Mouse (Mus musculus) regulatory T cell (primary cell): Measurements from ENCODE around the gene Adcy5.

Experiments used
- in situ Hi-C: fragments of 300-600 bp; cut with MboI, MseI; formaldehyde crosslinking; loops from one replicate; pipeline ENCODE4 v1.15.1; 2025; ENCODE audit warnings: high pct_unique_total_duplicates

The Adcy5 gene

DNA sequence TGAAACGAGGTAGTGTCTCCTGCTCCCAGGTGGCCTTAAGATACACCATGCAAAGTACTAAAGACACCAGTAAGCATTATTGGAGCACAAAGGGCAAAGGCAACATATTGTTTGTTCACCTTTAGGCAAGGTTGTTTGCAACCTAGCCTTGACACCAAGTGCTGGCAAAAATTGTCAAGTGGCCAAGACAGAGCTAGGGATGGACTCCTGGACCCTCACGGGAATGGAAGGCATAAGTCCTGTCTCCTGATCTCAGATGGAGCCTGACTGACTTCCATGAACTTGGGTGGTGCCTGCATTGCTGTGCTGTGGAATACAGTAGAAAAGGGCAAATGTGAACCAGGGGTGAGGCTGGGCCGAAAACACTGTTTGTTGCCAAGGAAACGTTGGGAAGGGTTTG lies 155.0 kb downstream of the Adcy5 start:
- in situ Hi-C loops: no loop called here

DNA sequence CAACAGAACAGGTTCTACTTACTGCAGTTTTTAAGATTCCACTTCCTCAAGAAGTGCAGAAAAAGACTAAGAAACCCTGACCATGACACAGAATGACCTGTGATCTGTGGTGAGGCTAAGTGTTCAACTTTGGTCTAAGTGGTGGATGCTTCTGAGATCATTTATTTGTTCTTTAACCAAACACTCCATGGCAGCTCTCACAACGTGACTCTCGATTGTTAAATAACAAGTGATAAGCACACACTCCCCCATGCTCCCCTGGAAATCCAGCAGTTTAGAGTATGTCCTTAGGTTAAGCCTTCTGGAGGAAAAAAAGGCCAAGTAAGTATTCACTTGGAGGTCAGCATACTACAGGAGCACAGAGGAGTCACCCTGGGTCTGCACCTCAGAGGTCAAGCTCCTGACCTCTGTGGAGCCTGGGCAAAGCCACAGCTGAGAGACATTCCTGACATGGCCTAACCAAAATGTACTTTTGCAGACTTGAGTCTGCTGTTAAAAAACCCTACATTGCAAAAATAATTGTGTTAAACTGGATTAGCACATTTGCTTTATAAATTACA lies 156.0 kb downstream of the Adcy5 start:
- in situ Hi-C loops: no loop called here

DNA sequence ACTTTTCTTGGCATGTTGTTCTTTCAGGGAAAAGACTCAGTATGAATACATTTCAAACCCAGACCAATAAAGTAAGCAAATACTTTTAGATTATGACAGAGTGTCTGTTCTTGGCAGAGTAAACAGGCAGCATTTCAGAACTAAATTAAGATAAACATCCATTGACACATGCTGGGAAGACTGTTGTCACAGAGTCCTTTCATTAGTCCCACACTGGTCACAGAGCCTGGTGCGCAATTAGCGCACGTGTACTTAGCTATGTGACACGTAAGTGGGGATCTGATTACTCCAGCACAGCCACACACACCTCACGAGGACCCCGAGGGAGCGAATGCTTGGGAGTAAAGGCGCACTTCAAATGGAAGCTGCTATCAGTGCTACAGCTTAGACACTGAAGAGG lies 156.9 kb downstream of the Adcy5 start:
- in situ Hi-C loops: no loop called here

DNA sequence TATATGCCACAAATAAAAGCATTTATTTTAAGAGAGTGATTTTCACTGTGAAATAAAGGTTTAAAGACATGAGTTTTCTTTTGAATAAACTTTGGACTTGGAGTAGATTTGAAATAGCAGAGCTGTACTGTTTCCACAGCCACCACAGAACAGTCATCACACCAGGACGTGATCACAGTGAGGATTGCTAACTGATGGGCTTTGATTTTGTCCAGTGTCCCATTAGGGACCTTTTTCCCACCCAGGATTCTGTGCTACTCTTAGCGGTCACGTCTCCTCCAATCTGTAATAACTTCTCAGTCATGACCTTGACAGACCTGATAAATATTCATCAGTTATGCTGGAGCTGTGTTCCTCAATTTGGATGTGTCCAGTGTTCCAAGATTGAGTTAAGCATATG lies 160.8 kb downstream of the Adcy5 start:
- in situ Hi-C loops: no loop called here

DNA sequence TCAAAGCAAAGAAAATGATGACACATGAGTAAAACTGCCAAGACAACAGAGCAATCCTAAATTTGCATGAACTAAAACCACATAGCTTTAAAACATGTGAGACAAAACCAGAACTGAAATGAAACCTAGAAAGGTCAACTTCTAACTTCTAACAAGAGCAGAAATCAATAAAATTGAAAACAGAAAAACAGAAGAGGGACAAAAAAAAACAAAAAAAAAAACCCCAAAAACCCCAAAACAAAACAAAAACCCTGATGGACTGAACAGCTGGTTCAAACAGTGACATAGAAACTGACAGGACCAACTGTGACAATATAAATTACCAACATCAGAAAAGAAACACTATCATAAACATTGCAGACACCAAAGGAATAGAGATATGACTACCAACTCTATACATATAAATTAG lies 162.2 kb downstream of the Adcy5 start:
- in situ Hi-C loops: no loop called here

DNA sequence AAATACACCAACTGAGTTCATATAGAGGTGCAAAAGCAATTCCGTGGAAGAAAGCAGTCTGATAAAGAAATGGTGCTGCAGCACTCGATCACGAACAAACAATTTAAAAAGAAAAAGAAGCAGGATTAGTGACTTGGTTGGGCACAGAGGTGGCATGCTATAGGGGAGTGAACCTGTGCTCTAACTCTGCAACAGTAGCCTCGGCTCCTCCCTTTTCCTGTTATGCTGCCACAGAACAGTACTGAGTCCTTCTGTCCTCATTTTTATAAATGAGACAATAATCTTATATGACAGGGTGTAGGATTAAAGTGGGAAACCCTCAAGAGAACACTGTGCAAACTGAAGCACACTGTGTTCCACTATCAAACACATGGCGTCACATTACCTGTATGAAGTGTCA lies 162.8 kb downstream of the Adcy5 start:
- in situ Hi-C loops: no loop called here

DNA sequence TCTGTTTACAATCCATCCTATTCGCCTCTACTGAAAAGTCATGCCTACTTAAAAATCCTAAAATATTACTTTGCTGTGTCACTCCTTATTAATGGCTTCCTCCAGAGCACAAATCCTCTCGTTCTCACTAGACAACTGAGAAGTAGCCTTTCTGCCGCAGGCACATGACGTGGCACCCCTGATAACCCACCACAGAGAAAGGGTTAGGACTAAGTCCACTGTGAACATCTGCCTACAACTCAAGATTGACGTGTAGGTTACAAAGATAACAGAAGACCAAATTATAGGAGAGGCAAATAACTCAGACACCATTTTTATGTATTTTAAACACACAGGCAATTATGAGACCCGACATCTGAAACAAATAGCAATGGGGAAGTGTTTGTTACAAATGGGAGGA lies 163.7 kb downstream of the Adcy5 start:
- in situ Hi-C loops: no loop called here

DNA sequence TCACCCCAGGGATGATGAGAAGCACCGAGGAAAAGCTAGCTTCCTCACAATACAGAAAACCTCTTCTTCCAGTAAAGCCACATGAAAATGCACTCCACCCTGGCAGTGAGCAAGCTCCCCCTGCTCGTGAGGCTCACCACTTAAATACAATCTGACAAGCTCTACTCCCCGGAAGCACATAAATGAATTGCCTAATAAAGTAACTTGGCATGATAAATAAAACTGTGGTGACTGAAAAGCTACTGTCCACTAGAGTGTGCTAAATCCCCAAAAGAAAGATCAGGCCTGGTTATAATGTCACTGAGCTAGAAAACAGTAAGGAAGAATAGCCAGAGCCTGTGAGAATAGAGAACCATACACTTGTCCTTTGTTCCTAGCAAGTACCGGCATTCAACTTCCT lies 164.7 kb downstream of the Adcy5 start:
- in situ Hi-C loops: no loop called here

DNA sequence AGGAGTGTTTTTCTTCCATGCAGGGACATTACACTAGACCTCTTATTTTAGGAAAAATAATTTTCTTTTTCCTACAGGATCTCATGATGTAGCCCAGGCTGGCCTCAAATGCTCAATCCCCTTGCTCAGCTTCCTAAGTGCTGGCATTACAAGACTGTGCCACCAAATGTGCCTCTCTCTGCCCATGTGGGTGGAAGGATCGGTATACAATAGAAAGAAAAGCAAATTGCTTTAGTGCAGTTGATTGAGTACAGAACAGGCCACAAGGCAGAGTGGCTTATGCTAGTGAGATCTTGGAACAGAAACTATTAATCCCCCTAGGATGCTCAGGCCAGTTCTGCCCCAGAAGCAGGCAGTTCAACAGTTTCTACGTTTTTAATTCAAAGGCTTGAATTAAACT lies 165.1 kb downstream of the Adcy5 start:
- in situ Hi-C loops: no loop called here

DNA sequence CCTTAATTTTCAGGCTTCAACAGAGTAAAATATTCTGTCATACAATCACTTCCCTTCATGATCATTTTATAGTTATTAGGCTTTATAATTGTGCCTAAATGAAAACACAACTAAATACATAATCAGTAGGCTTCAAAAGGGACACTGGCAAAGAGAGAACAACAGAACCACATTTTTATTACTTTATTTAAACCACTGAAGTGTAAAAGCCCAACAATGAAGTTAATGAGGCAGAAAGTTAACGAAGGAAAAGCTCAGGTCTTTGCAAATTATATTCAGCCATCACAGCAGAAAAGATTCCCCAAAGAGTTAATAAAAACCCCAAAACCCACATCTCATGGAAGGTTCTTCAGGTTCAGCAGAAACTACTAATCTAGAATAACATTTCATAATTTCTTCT lies 175.8 kb downstream of the Adcy5 start:
- in situ Hi-C loops: no loop called here
